Mouse (Mus musculus) NIH3T3 (cell line): ENCODE measurements around the gene Slc4a1.

Experiments
- DNase-seq: peaks from one replicate; pipeline ENCODE4 v3.0.0-alpha.2; 2012; ENCODE audit warnings: low read depth

Gene Slc4a1

GRCm38 (mm10) chr11:102374108-102374725 is 8.2 kb upstream of the Slc4a1 start:
- DNase-seq, result no peak

- DNase-seq, result no peak
Measured at GRCm38 (mm10) chr11:102373646-102374045, 7.6 kb upstream of the Slc4a1 start.

- no peak for DNase-seq
Measured at GRCm38 (mm10) chr11:102372936-102373335, 6.9 kb upstream of the Slc4a1 start.

- DNase-seq, result no peak
Measured at GRCm38 (mm10) chr11:102371926-102372685, 6.1 kb upstream of the Slc4a1 start.

- DNase-seq, result no peak
Measured at GRCm38 (mm10) chr11:102370285-102370684, 4.3 kb upstream of the Slc4a1 start.

GRCm38 (mm10) chr11:102369263-102369662 is 3.3 kb upstream of the Slc4a1 start:
- DNase-seq, result no peak

GRCm38 (mm10) chr11:102368347-102368746 is 2.3 kb upstream of the Slc4a1 start:
- no peak for DNase-seq

- DNase-seq, result no peak
Measured at GRCm38 (mm10) chr11:102367504-102368280, 1.7 kb upstream of the Slc4a1 start.

GRCm38 (mm10) chr11:102365699-102366098 is 304 bp downstream of the Slc4a1 start:
- no peak for DNase-seq

- no peak for DNase-seq
Measured at GRCm38 (mm10) chr11:102364570-102365371, 1.2 kb downstream of the Slc4a1 start.

- no peak for DNase-seq
Measured at GRCm38 (mm10) chr11:102363623-102364022, 2.4 kb downstream of the Slc4a1 start.

- DNase-seq, result no peak
Measured at GRCm38 (mm10) chr11:102361776-102362495, 4.1 kb downstream of the Slc4a1 start.

- DNase-seq, result no peak
Measured at GRCm38 (mm10) chr11:102358365-102358764, 7.6 kb downstream of the Slc4a1 start.

GRCm38 (mm10) chr11:102356636-102357350 is 9.2 kb downstream of the Slc4a1 start:
- DNase-seq, result no peak

- no peak for DNase-seq
Measured at GRCm38 (mm10) chr11:102356190-102356589, 9.8 kb downstream of the Slc4a1 start.

GRCm38 (mm10) chr11:102355501-102355900 is 10.5 kb downstream of the Slc4a1 start:
- DNase-seq, result no peak

GRCm38 (mm10) chr11:102353021-102353431 is 13.0 kb downstream of the Slc4a1 start:
- no peak for DNase-seq

GRCm38 (mm10) chr11:102352378-102352777 is 13.6 kb downstream of the Slc4a1 start:
- DNase-seq, result no peak

- DNase-seq, result no peak
Measured at GRCm38 (mm10) chr11:102350981-102351523, 15.0 kb downstream of the Slc4a1 start.

GRCm38 (mm10) chr11:102350416-102350815 is 15.6 kb downstream of the Slc4a1 start:
- no peak for DNase-seq
